Mouse (Mus musculus) heart, postnatal 0 days (tissue): Measurements from ENCODE around the gene Spag9. TPM values are rescaled to one million over a fixed set of nuclear protein-coding genes. Genes with fewer than 3 reads are reported as not detected.

Source experiments
- ATAC-seq: fragments of 200-750 bp; cut with Nextera tagmentation; 2 replicates; pipeline ENCODE4 v1.8.0; 2017; ENCODE audit warnings: low read depth, moderate number of reproducible peaks, moderate library complexity; ENCODE audit not compliant: insufficient read depth
- DNase-seq: peaks from one replicate; pipeline ENCODE4 v3.0.0-alpha.2; 2016; ENCODE audit warnings: low spot score
- H3K27ac ChIP-seq: fragments of 300-500 bp; sonication (generic); 2 replicates; pipeline ENCODE4 v1.5.1; 2014; ENCODE audit warnings: low read depth, mild to moderate bottlenecking
- H3K27me3 ChIP-seq: fragments of 300-500 bp; sonication (generic); 2 replicates; pipeline ENCODE4 v1.6.1; 2014; ENCODE audit warnings: low read length, mixed read lengths; ENCODE audit not compliant: control insufficient read depth, insufficient read depth
- H3K36me3 ChIP-seq: fragments of 300-500 bp; sonication (generic); replicated peaks from 2 replicates; pipeline ENCODE4 v1.6.1; 2014; ENCODE audit warnings: low read length, mixed read lengths; ENCODE audit not compliant: control insufficient read depth, insufficient read depth
- H3K4me1 ChIP-seq: fragments of 300-500 bp; sonication (generic); 2 replicates; pipeline ENCODE4 v1.6.1; 2014; ENCODE audit warnings: antibody characterized with exemption; ENCODE audit not compliant: control insufficient read depth, insufficient read depth
- H3K4me2 ChIP-seq: fragments of 300-500 bp; sonication (generic); 2 replicates; pipeline ENCODE4 v1.6.1; 2014; ENCODE audit warnings: low read depth, mild to moderate bottlenecking, low read length, moderate library complexity
- H3K4me3 ChIP-seq: fragments of 300-500 bp; sonication (generic); 2 replicates; pipeline ENCODE4 v1.5.1; 2014; ENCODE audit warnings: low read depth, low read length
- H3K9ac ChIP-seq: fragments of 300-500 bp; sonication (generic); replicated peaks from 2 replicates; pipeline ENCODE4 v1.6.1; 2014; ENCODE audit warnings: low read depth, low read length, mixed read lengths
- H3K9me3 ChIP-seq: fragments of 300-500 bp; sonication (generic); replicated peaks from 2 replicates; pipeline ENCODE4 v1.6.1; 2016; ENCODE audit warnings: low read length; ENCODE audit not compliant: control insufficient read depth
- CTCF ChIP-seq: IDR thresholded peaks from 2 replicates; pipeline ENCODE4 v1.5.1; 2016; ENCODE audit warnings: antibody characterized with exemption, control low read depth, low read depth
- EP300 ChIP-seq: IDR thresholded peaks from 2 replicates; pipeline ENCODE4 v1.6.1; 2016; ENCODE audit warnings: antibody characterized with exemption, low read depth
- WGBS: fragments of 180-500 bp; shearing (Covaris S2); extraction: QIAGEN DNeasy Blood & Tissue Kit; methylation state at CpG from one replicate; pipeline ENCODE4 v1.1.7; 2014; 5-methylcytosine and 5-hydroxymethylcytosine counted together
- polyA plus RNA-seq: library from polyadenylated mRNA; unstranded; fragments of >200 nt; fragmentation: Nextera tagmentation; extraction: Ambion mirVana; gene quantifications from 2 replicates; pipeline ENCODE4 v1.2.1, GENCODE M21; 2015
- total RNA-seq: library from RNA; depleted of rRNA; stranded (reverse); fragments of >200 nt; gene quantifications from 2 replicates; pipeline ENCODE4 v1.2.3, GENCODE M21; 2014; ENCODE audit warnings: low replicate concordance

Spag9 gene
- total and polyA plus RNA-seq, 2 experiments from 2014 or later = 40.0 to 47.8 TPM

DNA sequence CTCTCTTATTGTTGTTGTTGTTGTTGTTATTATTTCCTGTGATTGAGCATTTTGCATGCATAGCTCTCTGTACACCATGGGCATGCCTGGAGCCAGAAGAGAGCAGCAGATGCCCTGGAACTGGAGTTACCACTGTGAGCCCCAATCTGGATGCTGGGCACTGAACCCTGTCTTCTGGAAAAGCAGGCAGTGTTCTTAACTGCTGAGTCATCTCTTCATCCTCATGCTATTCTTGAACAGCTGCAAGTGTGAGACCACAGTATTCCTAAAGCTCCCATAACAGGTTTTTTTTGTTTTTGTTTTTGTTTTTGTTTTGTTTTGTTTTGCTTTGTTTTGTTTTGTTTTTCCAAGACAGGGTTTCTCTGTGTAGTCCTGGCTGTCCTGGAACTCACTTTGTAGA lies 9.6 kb upstream of the Spag9 start:
- TF ChIP-seq CTCF = no peak
- no peak for TF ChIP-seq EP300
- Histone ChIP-seq H3K4me1 (peaks cover 20% of the 10 kb centered on the region), H3K4me3 (no peak overlapping the region), H3K4me2 (no peak overlapping the region), H3K9me3 (no peaks in the 10 kb centered on the region), H3K27ac (no peak overlapping the region), H3K9ac (no peak overlapping the region), H3K27me3 (no peaks in the 10 kb centered on the region), H3K36me3 (no peaks in the 10 kb centered on the region)
- ATAC-seq (no peak), DNase-seq (no peak)

DNA sequence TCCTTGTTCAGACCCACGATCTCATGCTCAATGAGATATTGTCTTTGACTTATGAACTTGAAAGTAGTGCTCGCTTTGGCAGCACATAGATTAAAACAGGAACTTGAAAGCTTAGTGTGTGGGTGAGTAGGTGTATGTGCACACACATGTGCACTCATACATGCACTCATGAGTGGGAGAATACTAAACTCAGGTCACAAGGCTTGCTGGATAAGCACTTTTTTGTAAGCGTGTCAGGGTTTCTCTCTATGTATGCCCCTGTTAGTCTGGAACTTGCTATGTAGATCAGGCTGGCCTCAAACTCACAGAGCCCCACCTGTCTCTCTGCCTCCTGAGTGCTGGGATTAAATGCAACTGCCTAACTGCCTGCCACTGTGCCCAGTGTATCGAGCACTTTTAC lies 8.9 kb upstream of the Spag9 start:
- DNase-seq = no peak
- TF ChIP-seq CTCF (no peak), EP300 (no peak)
- Histone ChIP-seq H3K9ac (no peak overlapping the region; the same call in 1 of the 2 replicates), H3K4me3 (no peak overlapping the region), H3K27me3 (no peaks in the 10 kb centered on the region), H3K27ac (peak overlapping the region; percentile 97), H3K4me1 (peaks cover 20% of the 10 kb centered on the region), H3K36me3 (no peaks in the 10 kb centered on the region), H3K4me2 (peak overlapping the region; percentile 39; the same call in 1 of the 2 replicates), H3K9me3 (no peaks in the 10 kb centered on the region)
- ATAC-seq = no peak
- WGBS = 74% methylated on average over 4 of the region's 4 CpGs

DNA sequence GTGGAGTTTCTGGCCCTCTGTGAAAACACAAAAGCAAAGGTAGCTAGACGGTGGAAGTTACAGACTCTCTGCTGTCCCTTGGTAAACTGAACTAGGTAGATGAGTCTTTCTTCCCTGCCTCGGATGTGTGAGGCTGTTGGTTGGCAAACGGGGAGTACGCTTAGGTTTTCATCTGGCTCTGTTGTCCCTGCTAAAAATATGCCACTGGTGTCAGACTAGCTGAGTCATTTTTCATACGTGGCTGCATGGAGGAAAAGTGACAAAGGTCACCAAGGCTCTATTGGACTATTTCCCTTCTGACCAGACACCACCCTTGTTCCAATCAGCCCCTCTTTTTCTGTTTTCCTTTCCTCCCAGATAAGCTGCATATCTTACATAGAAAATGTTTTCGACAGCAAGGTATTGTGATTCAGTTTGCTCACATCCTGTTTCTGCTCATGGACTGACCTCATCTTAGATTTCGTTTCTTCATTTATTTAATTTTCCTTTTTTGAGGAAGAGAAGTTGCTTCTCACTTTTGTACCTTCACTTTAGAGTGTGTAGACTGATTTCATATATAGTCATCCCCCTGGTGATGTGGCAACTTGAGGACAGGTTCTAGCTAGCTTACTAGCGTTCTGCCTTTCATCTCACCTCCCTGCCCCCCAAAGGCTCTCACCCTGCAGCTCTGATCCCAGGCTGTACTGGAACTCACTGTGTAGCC lies 8.1 kb upstream of the Spag9 start:
- no peak overlapping the region for H3K4me3 ChIP-seq

DNA sequence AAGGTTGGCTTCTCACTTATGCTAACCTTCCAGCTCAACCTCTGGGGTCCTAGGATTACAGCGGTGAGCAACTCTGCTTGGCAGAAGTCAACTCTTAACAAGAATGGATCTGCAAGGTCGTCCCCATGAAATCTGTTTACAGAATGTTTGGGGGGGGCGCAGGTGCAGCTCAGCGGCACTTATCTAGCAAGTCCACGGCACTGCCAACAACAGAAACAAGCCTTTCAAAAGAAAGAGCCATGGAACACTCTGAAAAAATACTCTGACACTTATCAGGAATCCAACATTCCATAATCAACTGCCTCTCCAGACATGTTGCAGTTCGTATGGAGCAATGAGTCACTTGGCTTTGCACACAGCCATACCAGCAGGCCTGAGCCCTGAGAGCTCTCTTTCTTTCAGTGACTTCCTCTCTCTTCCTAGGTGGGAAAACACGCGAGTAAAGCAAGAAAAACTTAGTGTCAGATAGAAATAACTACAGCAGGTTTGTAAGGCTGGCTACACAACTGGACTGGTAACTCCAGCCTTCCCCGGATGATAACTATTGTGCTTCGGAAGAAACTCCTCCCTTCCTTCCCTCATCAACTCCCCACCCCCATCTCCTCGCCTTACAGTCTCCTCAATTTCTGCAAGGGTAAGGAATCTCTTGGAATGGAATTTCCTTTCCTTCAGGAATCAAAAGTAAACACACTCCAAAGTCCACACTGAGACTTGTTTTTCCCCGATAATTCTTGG lies 7.4 kb upstream of the Spag9 start:
- DNase-seq (peak; percentile 76), ATAC-seq (peak; percentile 57)
- no peaks in the 10 kb centered on the region for H3K36me3 ChIP-seq
- H3K9ac ChIP-seq = no peak overlapping the region
- H3K4me2 ChIP-seq = peak overlapping the region; percentile 28
- no peak overlapping the region for H3K4me3 ChIP-seq
- 33% methylated on average over 12 of the region's 12 CpGs for WGBS
- peak overlapping the region; percentile 97 for H3K27ac ChIP-seq
- peak; percentile 52; the same call in 1 of the 2 replicates for TF ChIP-seq EP300
- no peak for TF ChIP-seq CTCF
- no peaks in the 10 kb centered on the region for H3K27me3 ChIP-seq
- no peaks in the 10 kb centered on the region for H3K9me3 ChIP-seq
- peaks cover 20% of the 10 kb centered on the region for H3K4me1 ChIP-seq

More for the DNA sequence above, 8.1 kb upstream of the Spag9 start:
- Histone ChIP-seq H3K4me2 (peak overlapping the region; percentile 39), H3K27me3 (no peaks in the 10 kb centered on the region), H3K27ac (peak overlapping the region; percentile 97), H3K4me1 (peaks cover 20% of the 10 kb centered on the region), H3K9ac (no peak overlapping the region), H3K36me3 (no peaks in the 10 kb centered on the region), H3K9me3 (no peaks in the 10 kb centered on the region)
- TF ChIP-seq CTCF = no peak
- no peak for TF ChIP-seq EP300
- peak; percentile 70 for ATAC-seq
- peak; percentile 84 for DNase-seq
- 19% methylated on average over 8 of the region's 8 CpGs for WGBS

DNA sequence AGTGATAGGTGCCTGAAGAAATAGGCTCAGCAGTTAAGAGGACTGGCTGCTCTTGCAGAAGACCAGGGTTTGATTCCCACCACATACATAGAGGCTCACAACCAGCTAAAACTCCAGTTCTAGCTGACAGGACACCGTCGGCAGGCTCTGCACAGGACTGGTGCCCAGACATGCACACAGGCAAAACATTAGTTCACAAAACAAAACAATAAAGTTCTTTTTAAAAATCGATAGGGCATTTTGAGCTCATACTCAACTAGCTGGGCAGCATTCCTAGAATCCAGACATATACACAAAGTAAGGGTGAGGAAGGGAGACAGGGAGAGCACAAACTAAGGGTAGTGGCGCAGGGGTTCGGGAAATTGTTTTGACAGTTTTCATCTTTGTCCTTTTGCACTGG lies 1.4 kb upstream of the Spag9 start:
- Histone ChIP-seq H3K4me2 (peak overlapping the region; percentile 78), H3K4me3 (peak overlapping the region; percentile 86), H3K4me1 (peaks cover 8% of the 10 kb centered on the region), H3K36me3 (no peaks in the 10 kb centered on the region), H3K27me3 (no peaks in the 10 kb centered on the region), H3K27ac (peak overlapping the region; percentile 96), H3K9ac (peak overlapping the region; percentile 96; the same call in 1 of the 2 replicates), H3K9me3 (no peaks in the 10 kb centered on the region)
- TF ChIP-seq CTCF (no peak), EP300 (no peak)
- DNase-seq (no peak), ATAC-seq (no peak)
- WGBS = 39% methylated on average over 5 of the region's 5 CpGs
